Mouse (Mus musculus) gastrocnemius, adult 18-20 months (tissue): ENCODE results near the gene Rasl12. TPM values are rescaled to one million over a fixed set of nuclear protein-coding genes. Genes with fewer than 3 reads are reported as not detected.

ENCODE experiments used
- DNase-seq: peaks from one replicate; pipeline ENCODE4 v3.0.0; 2021; ENCODE audit warnings: low spot score
- long read RNA-seq, 2 experiments: library from polyadenylated mRNA; stranded (forward); transcript quantifications; one replicate each; pipeline ENCODE4 v2.0.0; 2021
- total RNA-seq, 2 experiments: library from RNA; stranded (reverse); gene quantifications; 2 replicates each; pipeline ENCODE4 v1.2.3; 2021

The Rasl12 gene
- total RNA-seq: 1 to 10 TPM; 2.5 to 3.7 TPM
- long read RNA-seq, experiment 1, partial matches to known transcripts: 1 of 1 reads
- long read RNA-seq, experiment 1, other reads (novel, unspliced or antisense): 0 of 1 reads
- long read RNA-seq, experiment 2, transcript Rasl12-201 (5 exons, 2,390 nt): major isoform, 8 of 8 reads
- long read RNA-seq, experiment 2, partial matches to known transcripts: 0 of 8 reads
- long read RNA-seq, experiment 2, other reads (novel, unspliced or antisense): 0 of 8 reads

- DNase-seq: peak; percentile 65
Measured at GRCm38 (mm10) chr9:65398279-65398678, at the start of gene Rasl12. Gene Rasl12, plus strand, starts transcription at chr9:65398506.

- no peak for DNase-seq
Measured at GRCm38 (mm10) chr9:65353251-65353650, 45.1 kb upstream of the Rasl12 start.

GRCm38 (mm10) chr9:65356561-65356960, 41.7 kb upstream of the Rasl12 start:
- DNase-seq: no peak

- DNase-seq: no peak
Measured at GRCm38 (mm10) chr9:65356971-65357370, 41.3 kb upstream of the Rasl12 start.

- no peak for DNase-seq
Measured at GRCm38 (mm10) chr9:65358956-65359480, 39.3 kb upstream of the Rasl12 start.

- no peak for DNase-seq
Measured at GRCm38 (mm10) chr9:65360641-65361448, 37.5 kb upstream of the Rasl12 start, which contains the start of gene Ubap1l. Gene Ubap1l, plus strand, starts transcription at chr9:65361041.

- DNase-seq: no peak
Measured at GRCm38 (mm10) chr9:65363684-65364083, 34.6 kb upstream of the Rasl12 start.

- no peak for DNase-seq
Measured at GRCm38 (mm10) chr9:65365721-65366120, 32.6 kb upstream of the Rasl12 start.

GRCm38 (mm10) chr9:65371756-65372155, 26.6 kb upstream of the Rasl12 start:
- no peak for DNase-seq

- peak; percentile 49 for DNase-seq
Measured at GRCm38 (mm10) chr9:65372449-65372848, 25.9 kb upstream of the Rasl12 start.

- peak; percentile 82 for DNase-seq
Measured at GRCm38 (mm10) chr9:65374468-65375162, 23.7 kb upstream of the Rasl12 start.

GRCm38 (mm10) chr9:65375163-65375934, 23.0 kb upstream of the Rasl12 start:
- no peak for DNase-seq

- no peak for DNase-seq
Measured at GRCm38 (mm10) chr9:65381017-65381590, 17.2 kb upstream of the Rasl12 start.

GRCm38 (mm10) chr9:65382031-65382750, 16.1 kb upstream of the Rasl12 start:
- no peak for DNase-seq

GRCm38 (mm10) chr9:65382751-65383097, 15.6 kb upstream of the Rasl12 start:
- no peak for DNase-seq

GRCm38 (mm10) chr9:65384276-65384675, 14.0 kb upstream of the Rasl12 start:
- peak; percentile 72 for DNase-seq

GRCm38 (mm10) chr9:65386373-65387140, 11.7 kb upstream of the Rasl12 start:
- no peak for DNase-seq

GRCm38 (mm10) chr9:65390752-65391612, 7.3 kb upstream of the Rasl12 start:
- no peak for DNase-seq

GRCm38 (mm10) chr9:65391613-65391964, 6.7 kb upstream of the Rasl12 start, which contains the start of gene Kbtbd13:
Gene Kbtbd13, minus strand, starts transcription at chr9:65391652.
- DNase-seq: peak; percentile 73
